Mouse (Mus musculus) granulocyte monocyte progenitor cell, adult 5-6 weeks (primary cell): ENCODE data around the gene Gsx2. TPM values are rescaled to one million over a fixed set of nuclear protein-coding genes. Genes with fewer than 3 reads are reported as not detected.
A peak's percentile ranks its signal among the peaks of the same experiment; 100 is the strongest.

ENCODE experiments used
- ATAC-seq: replicated peaks from 2 replicates; pipeline ENCODE4 v1.8.0; 2016; ENCODE audit warnings: mild to moderate bottlenecking, moderate TSS enrichment, inconsistent platforms; ENCODE audit not compliant: poor library complexity, severe bottlenecking
- total RNA-seq, 2 experiments: library from RNA; stranded (forward) in 1 of 2; stranded (reverse) in 1 of 2; fragments of 200-712, 200-1000 nt in 1 of 2; fragments of >200 nt in 1 of 2; fragmentation: Nextera tagmentation in 1 of 2; gene quantifications; 2 replicates each; pipeline ENCODE4 v1.2.3; 2014 to 2017

Gene Gsx2
- total RNA-seq (2014; fragmentation: Nextera tagmentation) (not detected in 2 replicates), total RNA-seq (2017) (not detected in 2 replicates)

GRCm38 (mm10) chr5:75075383-75075941 lies at the start of gene Gsx2:
TSS of gene Gsx2 (plus strand) at chr5:75075601.
- ATAC-seq: no peak

DNA sequence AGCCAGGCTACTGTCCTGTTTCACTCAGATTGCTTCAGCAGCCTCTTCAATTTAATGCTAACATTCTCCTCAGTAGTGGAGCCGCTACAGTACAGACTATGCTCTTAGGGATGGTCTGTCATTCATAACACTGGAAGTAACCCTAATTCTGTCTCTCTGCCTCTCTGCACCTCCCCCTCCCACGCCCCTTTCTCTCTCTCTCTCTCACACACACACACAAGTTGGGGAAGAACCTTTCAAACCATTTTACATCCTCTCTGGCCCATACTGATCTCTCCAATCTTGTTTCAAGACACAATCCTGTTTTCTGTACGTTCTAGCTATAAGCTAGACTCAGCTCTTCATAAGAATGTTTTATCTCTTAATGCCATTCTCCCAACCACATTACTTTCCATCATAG lies 39.9 kb upstream of the Gsx2 start:
- no peak for ATAC-seq

DNA sequence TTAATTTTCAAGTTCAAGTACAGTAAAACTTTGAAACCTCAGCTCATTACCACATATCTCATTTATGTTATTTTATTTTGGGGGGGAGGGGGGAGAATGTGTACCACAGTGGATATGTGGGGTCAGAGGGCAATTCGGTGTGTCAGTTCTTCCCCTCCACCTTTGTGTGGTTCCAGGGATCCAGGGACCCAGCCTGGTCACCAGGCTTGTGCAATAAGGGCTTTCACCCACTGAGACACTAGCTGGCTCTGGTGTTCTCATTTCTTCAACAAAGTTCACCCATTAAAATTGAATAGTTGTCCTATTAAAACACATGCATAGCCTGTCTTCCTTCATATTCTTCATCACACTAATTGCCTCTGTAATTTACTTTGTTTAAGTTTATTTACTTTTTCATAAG lies 36.1 kb upstream of the Gsx2 start:
- no peak for ATAC-seq

- peak; percentile 13; the same call in 1 of the 2 replicates for ATAC-seq
Measured at GRCm38 (mm10) chr5:75043011-75043445, 32.4 kb upstream of the Gsx2 start.

GRCm38 (mm10) chr5:75043621-75044301 lies 31.6 kb upstream of the Gsx2 start:
- ATAC-seq: peak; percentile 51

DNA sequence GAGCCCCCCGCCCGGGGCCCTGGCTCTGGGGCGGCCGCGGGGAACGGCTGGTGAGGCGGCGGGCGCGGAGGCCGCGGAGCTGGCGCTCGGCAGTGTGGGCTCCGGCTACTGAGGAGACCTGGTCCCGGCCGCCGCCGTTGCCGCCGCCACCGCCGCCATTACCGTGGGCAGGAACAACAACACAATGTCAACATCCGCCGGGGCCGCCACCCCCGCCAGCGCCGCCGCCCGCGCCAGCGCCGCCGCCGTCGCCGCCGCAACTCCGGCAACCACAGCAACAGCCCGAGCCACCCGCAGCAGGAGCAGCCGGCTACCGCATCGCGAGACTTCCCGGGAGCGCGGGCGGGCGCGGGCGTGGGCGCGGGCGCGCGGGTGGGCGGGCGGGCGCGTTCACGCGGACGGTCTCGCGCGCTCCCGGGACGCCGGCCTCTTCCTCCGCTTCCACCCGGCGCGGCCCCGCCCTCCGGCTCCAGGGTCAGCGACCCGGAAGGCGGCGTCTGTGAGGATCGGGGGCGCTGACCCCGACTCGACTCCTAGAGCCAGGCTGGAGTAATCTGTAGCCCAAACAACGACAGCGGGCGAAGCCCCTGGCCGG lies 31.0 kb upstream of the Gsx2 start, which contains the start of gene Chic2:
TSS of gene Chic2 (minus strand) at position 465 of the 595 bp plus-strand sequence.
- peak; percentile 80 for ATAC-seq

GRCm38 (mm10) chr5:75045371-75045770 lies 30.0 kb upstream of the Gsx2 start:
- ATAC-seq: no peak

DNA sequence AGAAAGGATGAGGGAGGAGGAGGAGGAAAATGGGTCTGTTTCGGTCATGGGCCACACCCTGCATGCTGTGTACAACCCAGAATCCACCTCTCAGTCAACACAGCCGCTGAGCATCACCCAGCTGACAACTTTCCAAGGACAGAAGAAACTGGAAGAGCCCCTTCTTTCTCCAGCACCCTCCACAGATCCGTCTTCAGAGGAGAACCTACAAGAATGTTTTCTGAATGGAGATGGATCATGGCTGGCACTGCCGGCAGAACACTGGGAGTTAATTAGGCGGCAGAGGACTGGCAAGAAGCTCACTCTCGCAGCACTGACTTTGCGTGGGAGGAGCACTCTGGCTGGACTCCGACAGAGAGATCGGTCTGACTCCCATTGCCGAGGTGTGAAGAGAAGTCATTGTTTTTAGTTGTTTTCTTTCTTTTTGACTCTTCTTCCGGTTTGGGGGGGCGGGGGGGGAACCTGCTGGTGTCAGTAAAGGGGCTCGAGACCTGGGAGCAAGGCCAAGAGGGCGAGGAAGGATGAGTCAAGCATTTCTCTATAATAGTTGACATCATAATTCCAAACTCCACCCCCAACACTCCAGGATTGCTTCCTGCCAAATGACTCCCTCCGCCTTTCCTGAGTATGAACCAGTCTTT lies 28.6 kb upstream of the Gsx2 start:
- no peak for ATAC-seq

- peak; percentile 59 for ATAC-seq
Measured at GRCm38 (mm10) chr5:75051109-75051508, 24.3 kb upstream of the Gsx2 start.

GRCm38 (mm10) chr5:75063177-75063576 lies 12.2 kb upstream of the Gsx2 start:
- no peak for ATAC-seq

DNA sequence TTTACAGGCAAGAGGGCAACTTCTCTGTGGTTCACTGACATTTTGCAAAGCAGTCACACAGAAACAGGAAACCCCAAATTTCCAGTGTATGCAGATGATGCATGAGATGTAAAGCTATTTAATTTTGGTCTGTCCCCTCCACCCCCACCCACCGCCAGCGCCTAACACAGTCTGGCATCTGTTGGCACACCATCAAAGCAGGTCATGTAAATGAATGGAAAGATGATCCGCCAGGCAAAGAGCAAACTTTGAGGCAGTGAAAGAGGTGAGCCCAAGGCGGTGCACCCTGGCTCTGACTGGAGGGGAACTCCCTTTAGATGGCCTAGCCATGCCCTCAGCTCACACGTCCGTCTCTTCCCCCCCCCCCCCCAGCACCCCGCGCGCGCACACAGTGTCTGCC lies 8.7 kb upstream of the Gsx2 start:
- ATAC-seq: peak; percentile 37

GRCm38 (mm10) chr5:75067125-75067756 lies 8.2 kb upstream of the Gsx2 start:
- ATAC-seq: peak; percentile 52

DNA sequence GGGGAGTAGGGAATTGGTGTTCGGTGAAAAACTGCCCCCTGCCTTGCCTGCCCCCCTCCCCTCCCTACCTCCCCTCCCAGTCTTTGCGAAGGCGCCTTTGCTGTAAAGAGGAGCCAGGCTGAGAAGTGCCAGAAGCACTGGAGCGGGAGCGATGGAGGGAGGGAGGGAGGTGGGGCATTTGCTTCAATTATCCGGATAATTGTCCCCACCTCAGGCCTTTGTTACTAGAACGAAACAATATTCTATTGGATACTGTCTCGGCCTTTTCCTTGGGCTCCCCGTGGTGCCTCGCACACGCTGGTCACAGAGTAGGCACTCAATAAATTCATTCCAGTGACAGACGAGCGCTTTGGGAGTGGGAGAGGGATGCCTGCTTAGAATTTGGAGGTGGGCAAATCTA lies 5.3 kb upstream of the Gsx2 start:
- no peak for ATAC-seq

DNA sequence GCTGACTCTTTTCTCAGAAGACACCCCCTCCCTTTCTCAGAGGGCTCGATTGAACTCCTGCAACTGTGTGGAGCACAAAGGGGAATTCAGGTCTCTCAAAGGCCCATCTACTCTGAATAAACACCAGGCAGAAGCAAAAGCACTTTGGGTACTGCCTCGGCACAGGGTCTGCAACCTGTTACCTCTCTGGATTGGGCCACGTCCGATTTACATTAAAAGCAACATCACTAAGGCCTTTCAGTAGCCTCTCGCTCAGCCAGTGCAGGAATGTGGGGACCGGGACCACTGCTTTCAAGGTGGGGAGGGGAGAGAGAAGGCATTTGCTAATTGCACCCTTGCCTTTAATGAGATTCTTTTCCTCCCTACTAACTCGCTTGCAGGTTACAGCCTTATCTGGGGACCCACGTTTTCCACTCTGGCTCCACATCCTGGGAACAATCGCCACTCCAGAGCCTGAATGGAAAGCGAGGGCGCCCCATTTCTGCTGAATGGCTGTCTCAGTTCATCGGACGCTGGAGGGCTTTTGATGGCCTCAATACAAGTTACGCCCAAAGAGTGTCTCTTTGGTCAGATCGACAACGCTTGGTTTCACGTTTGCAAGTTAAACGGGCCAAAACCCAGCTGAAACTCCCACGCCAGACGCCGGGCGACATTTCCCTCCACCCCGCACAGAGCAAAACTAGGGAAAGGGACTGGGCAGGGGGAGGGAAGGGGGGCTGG lies 4.6 kb upstream of the Gsx2 start:
- ATAC-seq: no peak

GRCm38 (mm10) chr5:75071951-75072350 lies 3.5 kb upstream of the Gsx2 start:
- ATAC-seq: no peak

DNA sequence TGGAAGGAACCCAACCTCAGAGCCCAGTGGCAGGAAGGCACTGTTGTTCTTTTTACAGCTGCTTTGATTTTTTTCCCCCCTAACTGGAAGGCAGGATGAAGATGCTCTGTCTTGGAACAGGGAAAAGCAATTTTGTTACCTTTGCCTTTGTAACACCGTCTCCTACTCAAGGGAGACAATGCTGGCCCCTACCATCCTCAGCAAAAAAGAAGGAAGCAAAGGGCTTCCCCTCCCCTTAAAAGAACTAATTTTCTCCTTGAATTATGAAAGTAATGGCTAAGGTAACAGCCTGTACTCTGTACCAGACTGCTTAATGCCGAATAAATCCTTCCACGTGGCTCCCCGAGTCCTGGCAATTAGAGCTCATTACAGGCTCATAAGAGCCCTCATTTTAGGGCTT lies 2.9 kb upstream of the Gsx2 start:
- no peak for ATAC-seq

- no peak for ATAC-seq
Measured at GRCm38 (mm10) chr5:75073167-75073566, 2.2 kb upstream of the Gsx2 start.

DNA sequence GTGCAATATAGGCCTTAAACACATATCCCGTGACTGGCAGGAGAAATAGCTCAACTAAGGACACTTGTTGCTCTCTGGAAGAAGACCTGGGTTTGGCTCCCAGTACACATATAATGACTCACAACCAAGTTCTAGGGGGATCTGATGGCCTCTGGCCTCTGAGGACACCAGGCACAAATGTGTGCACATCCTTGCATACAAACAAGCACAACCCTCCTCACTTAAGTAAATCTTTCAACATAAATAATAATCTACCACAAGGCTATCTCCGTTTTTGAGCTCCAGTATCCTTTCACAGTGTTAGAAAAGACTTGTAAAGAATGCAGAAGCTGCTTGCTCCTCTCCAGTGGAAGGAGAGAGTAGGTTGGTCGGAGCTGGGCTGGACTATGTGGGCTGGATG lies 1.7 kb upstream of the Gsx2 start:
- no peak for ATAC-seq

DNA sequence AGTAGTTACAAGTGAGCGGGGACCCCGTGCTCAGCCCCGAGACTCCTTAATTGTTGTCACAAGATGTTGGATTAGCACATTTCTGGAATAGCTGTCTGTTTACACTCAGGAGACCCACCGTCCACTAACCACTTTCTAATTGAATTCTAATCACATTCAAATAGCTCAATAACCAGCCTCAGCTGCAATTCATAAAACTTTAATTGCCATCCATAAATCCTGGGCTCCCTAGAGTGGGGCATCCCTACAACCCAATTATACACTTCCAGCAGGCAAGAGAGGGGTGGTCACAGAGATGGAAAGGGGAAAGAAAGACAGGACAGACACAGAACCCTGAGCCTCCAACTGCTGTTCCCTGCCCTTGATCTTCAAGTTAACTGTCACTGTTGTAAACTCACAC lies 1.3 kb upstream of the Gsx2 start:
- no peak for ATAC-seq
